Mouse (Mus musculus) lung, postnatal 0 days (tissue): ENCODE results near the gene Arl8b.
A peak's percentile ranks its signal among the peaks of the same experiment; 100 is the strongest.

Experiments used
- CTCF ChIP-seq: IDR thresholded peaks from 2 replicates; pipeline ENCODE4 v1.5.1; 2016; ENCODE audit warnings: antibody characterized with exemption, mild to moderate bottlenecking
- EP300 ChIP-seq: IDR thresholded peaks from 2 replicates; pipeline ENCODE4 v1.6.1; 2016; ENCODE audit warnings: antibody characterized with exemption, mild to moderate bottlenecking, control low read depth

DNA sequence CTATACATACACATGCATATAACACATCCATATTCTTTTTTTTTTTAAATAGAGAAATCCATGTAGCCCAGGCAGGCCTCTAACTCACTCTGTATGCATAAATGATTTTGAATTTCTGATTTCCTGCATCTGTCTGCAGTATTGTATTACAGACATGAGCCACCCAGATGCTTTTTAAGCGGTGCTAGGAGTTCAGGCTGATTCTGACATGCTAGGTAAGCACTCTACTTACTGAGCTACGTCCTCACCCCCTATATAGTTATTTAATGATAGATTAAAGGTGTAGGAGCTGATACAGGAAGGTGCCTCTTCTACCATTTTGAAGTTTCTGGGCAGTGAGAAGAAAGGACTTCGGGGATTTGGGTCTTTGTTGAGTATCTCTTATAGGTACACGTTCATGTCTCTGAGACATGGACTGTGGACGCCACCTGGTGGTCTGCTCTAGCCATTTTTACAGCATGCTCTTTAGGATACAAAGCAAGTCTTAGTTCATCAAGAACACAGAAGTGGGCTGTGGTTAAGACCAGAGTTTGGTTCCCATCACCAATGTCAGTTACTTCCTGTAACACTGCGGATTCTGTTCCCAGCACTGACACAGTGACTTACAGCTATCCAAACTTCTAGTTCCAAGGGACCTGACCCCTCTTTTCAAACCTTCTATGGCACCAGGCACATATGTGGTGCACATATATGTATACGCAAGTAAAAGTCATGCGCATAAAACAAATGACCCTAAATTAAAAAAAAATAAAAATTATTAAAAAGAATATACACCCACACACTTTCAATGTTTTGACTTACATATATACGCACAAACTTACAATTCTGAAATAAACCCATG is 46.8 kb upstream of the Arl8b start:
- TF ChIP-seq CTCF (peak; percentile 85), EP300 (no peak)
